Mouse (Mus musculus) cerebellum, postnatal 25 days (tissue): ENCODE data around the gene Slc6a1.

Experiments used
- DNase-seq, 2 experiments: peaks; one replicate each; pipeline ENCODE4 v3.0.0; 2021; ENCODE audit warnings: mixed read lengths in 2 of 2

Slc6a1 gene

GRCm38 (mm10) chr6:114358171-114358570 lies 75.7 kb downstream of the Slc6a1 start:
- DNase-seq, result peak; percentile 20 to 43

- DNase-seq, result no peak
These were observed 79.9 kb downstream of the Slc6a1 start for GRCm38 (mm10) chr6:114362355-114362754.

GRCm38 (mm10) chr6:114363740-114364139 lies 81.3 kb downstream of the Slc6a1 start:
- no peak for DNase-seq

- DNase-seq, result no peak
These were observed 82.3 kb downstream of the Slc6a1 start for GRCm38 (mm10) chr6:114364734-114365133.

- no peak for DNase-seq
These were observed 83.8 kb downstream of the Slc6a1 start for GRCm38 (mm10) chr6:114366191-114366590.
